Mouse (Mus musculus) CD4-positive, CD25-positive, alpha-beta regulatory T cell (primary cell): Measurements from ENCODE around the gene C530025M09Rik. TPM values are rescaled to one million over a fixed set of nuclear protein-coding genes. Genes with fewer than 3 reads are reported as not detected.

Experiments used
- polyA plus RNA-seq: library from polyadenylated mRNA; unstranded; fragments of 100-300 nt; shearing (Covaris generic); gene quantifications from one replicate; pipeline ENCODE4 v1.2.1, GENCODE M21; 2017

Gene C530025M09Rik
- polyA plus RNA-seq: not detected

DNA sequence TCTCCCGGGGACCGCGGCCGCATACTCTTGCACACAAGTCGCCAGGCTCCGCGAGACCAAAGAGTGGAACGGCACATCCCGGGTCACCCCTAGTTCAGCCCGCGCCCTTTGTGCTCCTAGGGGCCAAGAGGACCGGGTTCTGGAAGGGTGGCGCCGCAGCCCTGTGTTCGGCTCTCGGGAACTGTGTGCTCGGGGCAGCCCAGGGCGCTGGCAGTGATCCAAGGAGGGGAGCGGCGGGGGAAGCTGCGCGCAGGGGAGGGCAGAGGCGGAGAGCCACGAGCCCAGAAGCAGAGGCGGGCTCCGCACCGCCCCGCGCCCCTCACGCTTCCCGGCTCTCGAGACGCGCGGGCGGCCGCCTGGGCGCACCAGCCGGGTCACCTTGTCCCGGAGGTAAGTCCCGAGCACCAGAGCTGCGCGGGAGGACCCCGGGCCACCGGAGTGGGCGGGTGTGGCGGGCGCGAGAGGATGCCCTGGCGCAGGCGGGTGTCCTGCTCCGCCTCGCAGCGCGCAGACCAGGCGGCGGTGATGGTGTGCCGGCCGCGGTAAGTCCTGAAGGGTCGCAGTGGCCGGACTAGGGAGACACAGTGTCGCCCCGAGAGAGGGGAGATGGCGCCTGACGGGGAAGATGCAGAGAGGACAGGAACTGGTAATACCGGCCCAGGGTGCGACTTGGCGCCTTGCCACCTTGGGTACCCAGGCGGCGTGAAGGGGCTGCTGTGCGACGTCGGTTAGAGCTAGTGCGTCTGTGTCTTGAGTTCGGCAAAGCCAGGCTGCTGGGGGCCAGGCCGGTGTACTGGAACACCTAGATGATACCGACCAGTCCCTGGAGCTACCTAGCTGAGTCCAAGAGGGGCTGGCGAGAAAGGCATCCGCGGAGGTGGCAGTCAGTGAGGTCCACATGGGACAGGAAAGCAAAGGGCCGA lies at the start of gene C530025M09Rik:
Gene C530025M09Rik, minus strand, starts transcription at position 678 of the 923 bp plus-strand sequence.

GRCm38 (mm10) chr2:149828911-149829310 lies 2.1 kb downstream of the C530025M09Rik start, which contains the start of gene Syndig1:
Gene Syndig1 (plus strand): TSS chr2:149829211.

Other genes starting within 250 kb of the C530025M09Rik start
- gene Syndig1, start 2.0 kb downstream of the C530025M09Rik start, polyA plus RNA-seq: not detected